Mouse (Mus musculus) megakaryocyte, embryonic 14.5 days (primary cell): ENCODE measurements at regions not wholly inside any gene's neighbourhood (a gene's known extent, or its start where the extent isn't known, plus 50 kb on each side); places are given as distances from the start of the nearest gene placed in this dataset.

Experiments used
- FLI1 ChIP-seq: IDR thresholded peaks from 2 replicates; pipeline ENCODE4 v1.6.1; 2012; ENCODE audit warnings: low read length, inconsistent platforms, mixed read lengths
- GATA1 ChIP-seq: IDR thresholded peaks from 3 replicates; pipeline ENCODE4 v1.6.1; 2012; ENCODE audit warnings: mixed read lengths, low read length, inconsistent platforms, borderline replicate concordance

GRCm38 (mm10) chr13:44126198-44126597 lies 341.6 kb downstream of the Cd83 start:
- TF ChIP-seq GATA1 (no peak), FLI1 (no peak)
